Mouse (Mus musculus) thymus, adult 2 months (tissue): ENCODE data around the gene Glt6d1. TPM values are rescaled to one million over a fixed set of nuclear protein-coding genes. Genes with fewer than 3 reads are reported as not detected.

Source experiments
- DNase-seq: peaks from one replicate; pipeline ENCODE4 v3.0.0; 2021
- H3K27ac ChIP-seq: fragments of 200-500 bp; 2 replicates; pipeline ENCODE4 v1.5.1; 2012; ENCODE audit warnings: low read length, control low read depth; ENCODE audit not compliant: control insufficient read depth, insufficient read depth
- H3K27me3 ChIP-seq: fragments of 200-500 bp; 2 replicates; pipeline ENCODE4 v1.6.1; 2012; ENCODE audit warnings: mild to moderate bottlenecking, low read length, moderate library complexity, mixed read lengths; ENCODE audit not compliant: control insufficient read depth, insufficient read depth
- H3K36me3 ChIP-seq: fragments of 200-500 bp; 2 replicates; pipeline ENCODE4 v1.6.1; 2012; ENCODE audit warnings: mild to moderate bottlenecking, low read length, moderate library complexity; ENCODE audit not compliant: control insufficient read depth, insufficient read depth
- H3K4me1 ChIP-seq: fragments of 200-500 bp; replicated peaks from 2 replicates; pipeline ENCODE4 v1.6.1; 2012; ENCODE audit warnings: low read length; ENCODE audit not compliant: control insufficient read depth, insufficient read depth
- H3K4me3 ChIP-seq: fragments of 200-500 bp; 2 replicates; pipeline ENCODE4 v1.5.1; 2012; ENCODE audit warnings: mild to moderate bottlenecking, low read length, control low read depth, moderate library complexity; ENCODE audit not compliant: control insufficient read depth, insufficient read depth
- CTCF ChIP-seq: fragments of 200-500 bp; IDR thresholded peaks from 2 replicates; pipeline ENCODE4 v1.5.1; 2012; ENCODE audit warnings: mild to moderate bottlenecking, control low read depth, low read length, moderate library complexity, borderline replicate concordance; ENCODE audit not compliant: control insufficient read depth, poor library complexity, insufficient read depth; ENCODE audit errors: extremely low read depth
- POLR2A ChIP-seq: fragments of 200-500 bp; IDR thresholded peaks from 2 replicates; pipeline ENCODE4 v1.6.1; 2012; ENCODE audit warnings: mild to moderate bottlenecking, low read length, control low read depth, moderate library complexity; ENCODE audit not compliant: control insufficient read depth, poor library complexity, insufficient read depth; ENCODE audit errors: extremely low read depth
- WGBS: fragments of 180-500 bp; shearing (Covaris S2); methylation state at CpG from one replicate; pipeline ENCODE4 v1.1.7; 2018; 5-methylcytosine and 5-hydroxymethylcytosine counted together
- polyA plus RNA-seq: library from polyadenylated mRNA; depleted of rRNA; stranded (reverse); fragments of >200 nt; gene quantifications from 2 replicates; pipeline ENCODE4 v1.2.3, GENCODE M21; 2012

Gene Glt6d1
- polyA plus RNA-seq, 1 experiment, result not detected

DNA sequence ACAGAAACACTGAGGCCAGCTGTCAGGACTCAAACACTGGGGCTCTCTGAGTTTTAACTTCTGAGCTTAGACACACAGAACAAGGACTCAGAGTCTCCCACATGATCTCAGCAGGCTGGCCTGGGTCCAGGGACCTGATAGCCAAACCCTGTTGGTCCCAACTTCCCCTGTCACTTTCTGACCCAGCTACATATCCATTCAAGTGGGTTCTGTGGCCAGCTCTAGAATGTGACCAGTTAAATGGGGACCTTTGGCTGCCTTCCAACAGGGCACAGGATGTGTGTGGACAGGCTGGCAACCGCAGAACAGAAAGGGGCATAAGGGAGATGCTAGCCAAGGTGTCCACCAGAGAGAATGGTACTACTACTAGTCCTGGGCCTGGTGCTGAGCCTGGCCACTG, 7.2 kb upstream of the Glt6d1 start, which contains the start of gene Lcn9:
Lcn9 (plus strand) TSS at position 348 of the 400 bp plus-strand sequence.
- Histone ChIP-seq H3K36me3 (no peaks in the 10 kb centered on the region), H3K4me1 (peaks cover under 1% of the 10 kb centered on the region; the same call in 1 of the 2 replicates), H3K4me3 (no peak within 1 kb of the TSS), H3K27ac (no peak within 1 kb of the TSS), H3K27me3 (no peaks in the 10 kb centered on the region)
- 33% methylated on average over 1 of the region's 1 CpGs for WGBS
- no peak for TF ChIP-seq POLR2A
- no peak for TF ChIP-seq CTCF
- DNase-seq, result no peak

DNA sequence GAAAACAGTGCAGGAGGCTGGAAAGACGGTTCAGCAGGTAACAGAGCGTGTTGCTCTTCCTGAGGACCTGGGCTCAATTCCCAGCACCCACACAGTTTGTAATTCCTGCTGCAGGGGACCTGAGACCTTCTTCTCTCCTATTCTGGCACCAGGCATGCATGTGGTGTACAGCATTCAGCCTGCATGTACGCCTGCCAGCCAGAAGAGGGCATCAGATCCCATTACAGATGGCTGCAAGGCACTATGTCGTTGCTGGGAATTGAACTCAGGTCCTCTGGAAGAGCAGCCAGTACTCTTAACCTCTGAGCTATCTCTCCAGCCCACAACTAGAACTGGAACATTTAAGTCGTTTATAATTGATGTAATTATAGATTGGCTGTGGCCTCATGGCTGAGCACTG, 2.3 kb downstream of the Glt6d1 start:
- no peak for DNase-seq
- WGBS, result 86% methylated on average over 5 of the region's 5 CpGs

DNA sequence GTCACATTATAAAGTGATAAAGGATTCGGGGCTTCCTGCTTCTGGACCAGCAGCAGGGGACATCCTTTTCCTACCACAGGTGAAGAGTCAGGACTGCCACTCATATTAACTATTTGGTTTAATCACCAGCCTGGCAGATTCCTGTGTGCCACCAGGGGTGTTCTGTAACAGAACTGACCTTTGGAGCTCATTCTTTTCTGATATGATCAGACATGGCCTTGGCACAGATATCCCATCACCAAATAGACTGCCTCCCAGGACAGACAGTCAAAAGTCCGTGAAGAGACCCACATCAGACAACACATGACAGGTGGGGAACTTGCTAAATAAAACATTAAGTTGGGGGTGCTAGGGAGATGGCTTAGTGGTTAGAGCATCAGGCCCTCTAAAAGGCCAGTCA, 3.9 kb downstream of the Glt6d1 start:
- no peak overlapping the region for H3K27ac ChIP-seq
- 77% methylated on average over 2 of the region's 2 CpGs for WGBS
- H3K27me3 ChIP-seq, result no peaks in the 10 kb centered on the region
- no peaks in the 10 kb centered on the region for H3K4me1 ChIP-seq
- no peaks in the 10 kb centered on the region for H3K36me3 ChIP-seq
- no peak overlapping the region for H3K4me3 ChIP-seq
- TF ChIP-seq POLR2A (no peak), CTCF (no peak)
- DNase-seq, result no peak

More for the DNA sequence above, 2.3 kb downstream of the Glt6d1 start:
- no peak for TF ChIP-seq POLR2A
- no peak for TF ChIP-seq CTCF
- Histone ChIP-seq H3K27ac (no peak overlapping the region), H3K36me3 (no peaks in the 10 kb centered on the region), H3K4me1 (no peaks in the 10 kb centered on the region), H3K27me3 (no peaks in the 10 kb centered on the region), H3K4me3 (no peak overlapping the region)

DNA sequence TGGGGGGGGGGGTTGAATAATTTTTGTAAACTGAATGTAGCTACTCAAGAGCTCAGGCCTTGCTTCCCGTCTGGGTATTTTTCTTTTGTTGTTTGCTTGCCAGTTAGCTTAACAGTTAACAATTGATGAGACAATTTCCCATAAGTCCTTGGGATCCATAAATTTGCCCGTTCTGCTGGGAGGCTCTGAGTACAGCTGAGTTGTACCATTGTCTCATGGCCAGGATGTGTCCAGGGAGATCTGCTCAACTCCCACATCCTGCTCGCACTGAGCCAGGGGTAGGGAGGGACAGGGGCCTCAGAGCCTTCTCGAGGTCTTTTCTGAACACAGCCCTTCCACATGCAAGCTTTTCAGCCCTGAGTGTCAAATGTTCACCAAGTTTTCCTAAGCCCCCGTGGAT, 17.6 kb downstream of the Glt6d1 start:
- TF ChIP-seq CTCF (no peak), POLR2A (no peak)
- Histone ChIP-seq H3K27ac (no peak overlapping the region), H3K27me3 (no peaks in the 10 kb centered on the region), H3K36me3 (no peaks in the 10 kb centered on the region), H3K4me3 (no peak overlapping the region), H3K4me1 (no peaks in the 10 kb centered on the region)
- 53% methylated on average over 5 of the region's 5 CpGs for WGBS
- DNase-seq, result no peak

DNA sequence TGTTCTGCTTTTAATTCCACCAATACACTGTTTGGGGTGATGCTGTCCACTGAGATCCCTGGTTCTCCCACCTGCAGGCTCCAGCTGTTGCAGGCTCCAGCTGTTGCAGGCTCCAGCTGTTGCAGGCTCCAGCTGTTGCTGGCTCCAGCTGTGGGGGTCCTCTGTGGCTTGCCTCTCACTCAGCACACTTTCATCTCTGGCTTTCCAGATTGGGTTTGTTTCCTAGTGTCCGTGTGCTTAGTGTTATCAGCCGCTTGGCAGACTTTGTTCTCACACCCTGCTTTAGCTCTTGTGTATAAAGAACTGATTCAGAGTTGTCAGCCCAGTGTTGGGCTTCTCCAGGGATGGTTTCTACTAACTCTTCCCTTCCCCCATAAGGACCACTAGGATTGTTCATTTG, 18.0 kb downstream of the Glt6d1 start:
- TF ChIP-seq CTCF (no peak), POLR2A (no peak)
- DNase-seq, result no peak
- no peak overlapping the region for H3K27ac ChIP-seq
- 58% methylated on average over 2 of the region's 2 CpGs for WGBS
- H3K27me3 ChIP-seq, result no peaks in the 10 kb centered on the region
- H3K4me1 ChIP-seq, result no peaks in the 10 kb centered on the region
- no peak overlapping the region for H3K4me3 ChIP-seq
- H3K36me3 ChIP-seq, result no peaks in the 10 kb centered on the region

DNA sequence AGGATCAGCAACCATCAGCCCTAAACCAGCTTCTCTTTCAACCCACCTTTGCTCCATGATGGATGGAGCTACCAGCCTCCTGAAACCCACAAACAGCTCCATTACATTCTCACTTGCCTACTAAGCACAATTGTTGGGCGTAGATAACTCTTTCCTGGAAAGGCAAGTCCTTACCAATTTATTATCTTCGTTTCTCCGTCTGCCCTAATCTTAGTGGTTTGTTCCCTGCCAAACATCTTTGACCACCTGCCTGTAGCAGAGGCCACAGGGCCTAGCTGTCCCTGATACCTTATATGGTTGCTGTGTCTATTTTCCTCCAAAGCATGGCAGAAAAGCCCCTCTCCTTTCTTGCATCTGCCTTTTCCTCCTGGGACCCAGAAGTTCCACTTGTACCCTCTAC, 26.6 kb downstream of the Glt6d1 start:
- WGBS, result 88% methylated on average over 3 of the region's 3 CpGs
- TF ChIP-seq POLR2A, result no peak
- no peak for TF ChIP-seq CTCF
- H3K36me3 ChIP-seq, result no peaks in the 10 kb centered on the region

More for the DNA sequence above, 26.6 kb downstream of the Glt6d1 start:
- no peak overlapping the region for H3K27ac ChIP-seq
- H3K4me3 ChIP-seq, result no peak overlapping the region
- no peaks in the 10 kb centered on the region for H3K4me1 ChIP-seq
- no peaks in the 10 kb centered on the region for H3K27me3 ChIP-seq
- no peak for DNase-seq
